Mouse (Mus musculus) cortical plate, adult 2 months (tissue): ENCODE measurements around the gene Vdac1.

Experiments used
- CTCF ChIP-seq: fragments of 200-500 bp; IDR thresholded peaks from 2 replicates; pipeline ENCODE4 v1.5.1; 2011; ENCODE audit warnings: mild to moderate bottlenecking, control low read depth, low read length; ENCODE audit not compliant: insufficient read depth; ENCODE audit errors: extremely low read depth
- POLR2A ChIP-seq: fragments of 200-500 bp; IDR thresholded peaks from 2 replicates; pipeline ENCODE4 v1.6.1; 2011; ENCODE audit warnings: mild to moderate bottlenecking, low read length, control low read depth; ENCODE audit not compliant: insufficient read depth; ENCODE audit errors: extremely low read depth

GRCm38 (mm10) chr11:52366358-52366757 is 5.7 kb downstream of the Vdac1 start:
- TF ChIP-seq CTCF (no peak), POLR2A (no peak)
